Mouse (Mus musculus) ES-E14 (cell line): ENCODE data around the gene Rab33b. TPM values are rescaled to one million over a fixed set of nuclear protein-coding genes. Genes with fewer than 3 reads are reported as not detected.

Experiments
- DNase-seq: peaks from one replicate; pipeline ENCODE4 v3.0.0-alpha.2; 2013; ENCODE audit warnings: low read depth, low spot score
- H3K27ac ChIP-seq: 2 replicates; pipeline ENCODE4 v1.5.1; 2012; ENCODE audit warnings: low read depth, mild to moderate bottlenecking, low read length, moderate library complexity, mixed read lengths; ENCODE audit not compliant: poor library complexity, insufficient read depth, severe bottlenecking
- H3K36me3 ChIP-seq: 2 replicates; pipeline ENCODE4 v1.6.1; 2012; ENCODE audit warnings: mild to moderate bottlenecking, low read length, moderate library complexity, mixed read lengths; ENCODE audit not compliant: control insufficient read depth, poor library complexity, insufficient read depth, severe bottlenecking
- H3K4me1 ChIP-seq, 2 experiments: fragments of 150-350 bp in 1 of 2; sonication (generic) in 1 of 2; 2 replicates each; pipeline ENCODE4 v1.6.1; 2012; ENCODE audit warnings: low read length in 2 of 2, mild to moderate bottlenecking in 1 of 2, mixed read lengths in 1 of 2; ENCODE audit not compliant: control insufficient read depth in 2 of 2, insufficient read depth in 2 of 2, poor library complexity in 1 of 2
- H3K4me3 ChIP-seq, 2 experiments: fragments of 150-350 bp in 1 of 2; sonication (generic) in 1 of 2; 2 replicates each; pipeline ENCODE4 v1.5.1; 2012; ENCODE audit warnings: low read length in 2 of 2, low read depth in 1 of 2, mild to moderate bottlenecking in 1 of 2, mixed read lengths in 1 of 2; ENCODE audit not compliant: insufficient read depth in 1 of 2, poor library complexity in 1 of 2, severe bottlenecking in 1 of 2
- H3K9ac ChIP-seq: 2 replicates; pipeline ENCODE4 v1.6.1; 2012; ENCODE audit warnings: low read depth, mild to moderate bottlenecking, low read length, mixed read lengths; ENCODE audit not compliant: poor library complexity, insufficient read depth, severe bottlenecking
- H3K9me3 ChIP-seq: fragments of 150-350 bp; sonication (generic); 2 replicates; pipeline ENCODE4 v1.6.1; 2012; ENCODE audit warnings: low read depth, mild to moderate bottlenecking, low read length; ENCODE audit not compliant: control insufficient read depth, insufficient read depth
- CHD2 ChIP-seq: IDR thresholded peaks from 2 replicates; pipeline ENCODE4 v1.6.1; 2014; ENCODE audit warnings: mild to moderate bottlenecking, low read depth, low read length, inconsistent platforms
- HCFC1 ChIP-seq: IDR thresholded peaks from 2 replicates; pipeline ENCODE4 v1.6.1; 2012; ENCODE audit warnings: low read length, inconsistent platforms, borderline replicate concordance; ENCODE audit not compliant: insufficient read depth
- MAFK ChIP-seq: IDR thresholded peaks from 2 replicates; pipeline ENCODE4 v1.6.1; 2014; ENCODE audit warnings: mild to moderate bottlenecking, low read depth, low read length, inconsistent platforms; ENCODE audit not compliant: insufficient read depth
- ZC3H11A ChIP-seq: IDR thresholded peaks from 2 replicates; pipeline ENCODE4 v1.6.1; 2012; ENCODE audit warnings: low read depth, mild to moderate bottlenecking, inconsistent platforms, low read length, borderline replicate concordance
- ZNF384 ChIP-seq: IDR thresholded peaks from 2 replicates; pipeline ENCODE4 v1.6.1; 2012; ENCODE audit warnings: low read depth, low read length, inconsistent platforms
- in situ Hi-C, 2 experiments: fragments of 600-800 bp; cut with MboI; formaldehyde crosslinking; loops; one replicate each; pipeline ENCODE4 v1.15.1; 2025; ENCODE audit warnings: low sequenced_read_pairs in 2 of 2, inconsistent platforms in 1 of 2; ENCODE audit not compliant: unreplicated experiment in 2 of 2
- total RNA-seq: library from RNA; depleted of rRNA; stranded (reverse); fragments of 300-350 nt; gene quantifications from 2 replicates; pipeline ENCODE4 v1.2.3, GENCODE M21; 2012; rRNA removed

Rab33b gene
- total RNA-seq, 1 experiment: 7.5 TPM

DNA sequence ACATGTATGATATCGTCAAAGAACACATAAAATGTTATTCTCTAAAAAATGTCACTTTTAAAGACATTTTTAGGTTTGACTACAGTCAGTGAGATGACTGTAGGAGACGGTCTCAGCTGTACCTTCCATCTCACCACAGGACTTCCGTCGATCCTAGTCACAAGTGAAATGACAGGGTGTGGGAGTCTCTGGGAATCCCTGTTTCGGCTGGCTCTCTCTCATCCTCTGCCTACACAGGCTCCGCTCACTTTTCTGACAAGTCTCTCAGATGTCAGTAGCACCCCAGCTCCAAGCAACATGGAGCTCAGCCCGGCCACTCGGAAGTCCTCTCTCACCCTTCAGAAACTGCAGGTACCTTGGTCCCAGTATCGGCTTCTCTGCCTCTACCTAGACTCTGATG is 56.9 kb downstream of the Rab33b start:
- DNase-seq: no peak
- no peak overlapping the region for H3K27ac ChIP-seq
- no peak overlapping the region for H3K9ac ChIP-seq
- no peak overlapping the region for H3K4me3 ChIP-seq
- in situ Hi-C loops: no loop called here
- H3K9me3 ChIP-seq: no peaks in the 10 kb centered on the region
- H3K4me1 ChIP-seq: peaks cover 0 to 5% of the 10 kb centered on the region in 2 experiments; a peak in 2 of 4 replicates
- TF ChIP-seq CHD2 (no peak), ZNF384 (no peak), MAFK (no peak), ZC3H11A (no peak), HCFC1 (no peak)
- peaks cover 17% of the 10 kb centered on the region for H3K36me3 ChIP-seq

DNA sequence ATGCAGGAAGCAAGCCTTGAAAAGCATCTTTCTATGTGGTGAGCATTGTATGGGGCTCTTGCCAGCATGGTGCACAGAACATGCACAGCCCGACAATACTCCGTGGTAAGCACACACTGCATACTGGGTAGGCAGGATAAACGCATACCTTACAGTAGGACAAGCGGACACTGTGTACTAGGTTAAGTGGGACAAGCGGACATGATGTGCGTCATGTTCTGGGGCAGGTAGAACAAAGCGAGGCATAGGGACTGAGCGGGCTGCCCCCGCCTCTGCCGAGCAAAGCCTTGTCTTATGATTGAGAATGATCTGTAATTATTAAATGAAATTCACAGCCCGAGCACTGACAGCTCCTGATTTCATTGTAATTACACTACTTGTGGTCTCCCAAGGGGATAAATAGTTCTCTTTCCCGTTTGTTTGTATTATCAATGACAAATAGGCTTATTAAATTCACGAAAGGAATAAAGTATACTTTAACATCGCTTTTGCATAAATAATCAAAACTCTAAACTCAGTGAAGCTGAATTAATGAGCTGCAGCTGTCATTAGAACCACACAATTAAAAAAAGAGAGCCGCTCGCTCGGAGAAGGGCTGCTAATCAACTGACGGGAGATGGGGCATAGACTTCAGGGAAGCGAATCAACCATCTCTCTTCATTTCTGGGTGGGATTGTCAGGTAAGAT is 60.9 kb downstream of the Rab33b start:
- TF ChIP-seq ZC3H11A: no peak
- TF ChIP-seq CHD2: no peak
- TF ChIP-seq MAFK: no peak
- TF ChIP-seq HCFC1: no peak
- no peak for TF ChIP-seq ZNF384
- no peak for DNase-seq
- Histone ChIP-seq H3K4me3 (no peak overlapping the region), H3K36me3 (peaks cover 14% of the 10 kb centered on the region; the same call in 1 of the 2 replicates), H3K9me3 (no peaks in the 10 kb centered on the region), H3K27ac (no peak overlapping the region), H3K9ac (no peak overlapping the region), H3K4me1 (peaks cover 0 to 5% of the 10 kb centered on the region in 2 experiments; a peak in 2 of 4 replicates)
- in situ Hi-C loops: no loop called here

Other genes starting within 250 kb of the Rab33b start
- 26.7 and 28.4 TPM in 2 replicates for gene Elf2, start 143.3 kb upstream of the Rab33b start, total RNA-seq
- 12.5 and 17.5 TPM in 2 replicates for gene Mgarp, start 87.2 kb upstream of the Rab33b start, total RNA-seq
- 152 and 231 TPM in 2 replicates for gene Ndufc1, start 74.9 kb upstream of the Rab33b start, total RNA-seq
- 43.7 and 53.4 TPM in 2 replicates for gene Naa15, start 68.8 kb upstream of the Rab33b start, total RNA-seq
- gene Setd7, start 77.0 kb downstream of the Rab33b start, total RNA-seq: 14.0 and 17.5 TPM in 2 replicates
- gene Mgst2, start 176.4 kb downstream of the Rab33b start, total RNA-seq: 0.71 and 0.95 TPM in 2 replicates